Mouse (Mus musculus) CD4-positive, CD25-positive, alpha-beta regulatory T cell, adult 4 months (primary cell): ENCODE data around the gene Dtx3. TPM values are rescaled to one million over a fixed set of nuclear protein-coding genes. Genes with fewer than 3 reads are reported as not detected.
A peak's percentile ranks its signal among the peaks of the same experiment; 100 is the strongest.
"Not testable (repeated sequence)": the region's sequence is repeated elsewhere in the genome, so short reads cannot be mapped to it uniquely, and the experiment has no call there.

Experiments used
- ATAC-seq: one replicate; pipeline ENCODE4 v1.8.0; 2017
- polyA plus RNA-seq, 2 experiments: library from polyadenylated mRNA; unstranded; fragments of 100-300 nt; shearing (Covaris generic); gene quantifications; one replicate each; pipeline ENCODE4 v1.2.1; 2017

The Dtx3 gene
- polyA plus RNA-seq, 2 experiments from 2014 or later, result 39.4 to 42.2 TPM

- ATAC-seq, result no peak
These were observed 30.2 kb downstream of the Dtx3 start for GRCm38 (mm10) chr10:127165354-127165653.

- peak; percentile 41 for ATAC-seq
These were observed 30.7 kb downstream of the Dtx3 start, which contains the start of gene B4galnt1 for GRCm38 (mm10) chr10:127164631-127165353. Gene B4galnt1 (plus strand): TSS chr10:127165225.

- no peak for ATAC-seq
These were observed 31.3 kb downstream of the Dtx3 start for GRCm38 (mm10) chr10:127164190-127164589.

GRCm38 (mm10) chr10:127162771-127163261, 32.7 kb downstream of the Dtx3 start:
- peak; percentile 71 for ATAC-seq

- ATAC-seq, result no peak
These were observed 34.8 kb downstream of the Dtx3 start for GRCm38 (mm10) chr10:127160728-127161127.

GRCm38 (mm10) chr10:127160081-127160480, 35.4 kb downstream of the Dtx3 start:
- no peak for ATAC-seq

GRCm38 (mm10) chr10:127158471-127158870, 37.1 kb downstream of the Dtx3 start:
- no peak for ATAC-seq

- ATAC-seq, result no peak
These were observed 39.0 kb downstream of the Dtx3 start for GRCm38 (mm10) chr10:127156511-127156910.

- ATAC-seq, result no peak
These were observed 39.4 kb downstream of the Dtx3 start for GRCm38 (mm10) chr10:127156089-127156488.

GRCm38 (mm10) chr10:127154652-127155051, 40.9 kb downstream of the Dtx3 start:
- ATAC-seq, result no peak

- ATAC-seq, result no peak
These were observed 41.3 kb downstream of the Dtx3 start for GRCm38 (mm10) chr10:127154241-127154640.

GRCm38 (mm10) chr10:127153323-127153722, 42.2 kb downstream of the Dtx3 start:
- no peak for ATAC-seq

GRCm38 (mm10) chr10:127152556-127152955, 43.0 kb downstream of the Dtx3 start:
- not testable (repeated sequence) for ATAC-seq

GRCm38 (mm10) chr10:127151233-127151632, 44.3 kb downstream of the Dtx3 start:
- ATAC-seq, result not testable (repeated sequence)

GRCm38 (mm10) chr10:127150471-127150872, 45.1 kb downstream of the Dtx3 start:
- ATAC-seq, result peak; percentile 87

GRCm38 (mm10) chr10:127147135-127147534, 48.4 kb downstream of the Dtx3 start:
- ATAC-seq, result no peak

GRCm38 (mm10) chr10:127145303-127145702, 50.2 kb downstream of the Dtx3 start:
- no peak for ATAC-seq

GRCm38 (mm10) chr10:127144536-127144935, 51.0 kb downstream of the Dtx3 start:
- ATAC-seq, result no peak

GRCm38 (mm10) chr10:127143228-127143627, 52.3 kb downstream of the Dtx3 start:
- no peak for ATAC-seq

- ATAC-seq, result peak; percentile 69
These were observed 54.0 kb downstream of the Dtx3 start for GRCm38 (mm10) chr10:127141500-127141899.

- peak; percentile 25 for ATAC-seq
These were observed 54.6 kb downstream of the Dtx3 start for GRCm38 (mm10) chr10:127140971-127141370.
